Mouse (Mus musculus) limb, embryonic 15.5 days (tissue): ENCODE results near the gene Utp14b. TPM values are rescaled to one million over a fixed set of nuclear protein-coding genes. Genes with fewer than 3 reads are reported as not detected.

Experiments used
- ATAC-seq: fragments of 200-750 bp; cut with Nextera tagmentation; 2 replicates; pipeline ENCODE4 v1.8.0; 2017; ENCODE audit warnings: low read depth, moderate TSS enrichment; ENCODE audit not compliant: insufficient number of reproducible peaks, low FRiP score, low TSS enrichment
- H3K27ac ChIP-seq: fragments of 300-500 bp; sonication (generic); 2 replicates; pipeline ENCODE4 v1.5.1; 2015; ENCODE audit warnings: moderate library complexity, mild to moderate bottlenecking, inconsistent platforms
- H3K27me3 ChIP-seq: fragments of 300-500 bp; sonication (generic); 2 replicates; pipeline ENCODE4 v1.6.1; 2015; ENCODE audit warnings: inconsistent platforms
- H3K36me3 ChIP-seq: fragments of 300-500 bp; sonication (generic); 2 replicates; pipeline ENCODE4 v1.6.1; 2015; ENCODE audit warnings: inconsistent platforms
- H3K4me1 ChIP-seq: fragments of 300-500 bp; sonication (generic); 2 replicates; pipeline ENCODE4 v1.6.1; 2015; ENCODE audit warnings: inconsistent platforms
- H3K4me2 ChIP-seq: fragments of 300-500 bp; sonication (generic); 2 replicates; pipeline ENCODE4 v1.6.1; 2015; ENCODE audit warnings: mild to moderate bottlenecking, inconsistent platforms
- H3K4me3 ChIP-seq: fragments of 300-500 bp; sonication (generic); 2 replicates; pipeline ENCODE4 v1.5.1; 2015; ENCODE audit warnings: mild to moderate bottlenecking, inconsistent platforms
- H3K9ac ChIP-seq: fragments of 300-500 bp; sonication (generic); 2 replicates; pipeline ENCODE4 v1.6.1; 2015; ENCODE audit warnings: inconsistent platforms
- H3K9me3 ChIP-seq: fragments of 300-500 bp; sonication (generic); 2 replicates; pipeline ENCODE4 v1.6.1; 2016; ENCODE audit warnings: inconsistent platforms
- WGBS: fragments of 180-500 bp; shearing (Covaris S2); methylation state at CpG from one replicate; pipeline ENCODE4 v1.1.7; 2015; 5-methylcytosine and 5-hydroxymethylcytosine counted together
- polyA plus RNA-seq: library from polyadenylated mRNA; unstranded; fragments of >200 nt; fragmentation: Nextera tagmentation; extraction: Ambion mirVana; gene quantifications from 2 replicates; pipeline ENCODE4 v1.2.1, GENCODE M21; 2015

Gene Utp14b
- polyA plus RNA-seq, 1 experiment from 2014 or later = 2.7 TPM

DNA sequence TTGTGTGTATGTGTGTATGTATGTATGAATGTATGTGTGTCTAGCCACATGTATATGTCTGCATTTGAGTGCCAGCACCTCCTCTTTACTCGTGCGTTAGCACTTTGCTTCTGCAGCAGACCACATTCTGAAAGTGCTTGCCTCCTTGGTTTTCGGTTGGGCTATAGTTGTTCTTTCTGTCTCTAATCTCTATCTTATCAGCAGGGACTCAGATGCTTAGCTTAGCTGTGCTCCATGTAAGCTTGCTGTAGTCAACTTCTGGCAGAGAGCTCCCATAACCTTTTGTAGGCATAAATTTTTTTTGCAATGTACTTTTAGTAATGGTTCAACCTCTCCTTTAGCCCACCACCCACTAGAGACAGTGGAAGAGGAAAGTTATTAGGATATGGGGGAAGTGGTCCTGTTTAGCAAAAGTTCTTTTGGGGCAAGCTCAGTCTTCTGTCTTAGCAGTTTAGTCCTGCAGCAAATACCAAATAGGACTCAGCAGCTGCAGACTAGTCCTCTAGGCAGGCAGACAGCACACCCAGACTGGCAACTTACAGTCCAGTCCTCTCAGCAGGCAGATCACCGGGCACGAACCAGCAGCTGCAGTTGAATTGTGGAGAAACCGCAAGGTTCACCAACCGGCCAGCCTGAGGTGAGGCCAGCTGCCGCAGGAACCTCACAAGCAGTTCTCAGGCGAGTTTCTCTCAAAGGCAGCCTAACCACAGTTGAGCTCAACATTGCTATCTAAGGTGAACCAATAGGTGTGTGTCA, 36.8 kb downstream of the Utp14b start:
- Histone ChIP-seq H3K27ac (no peak overlapping the region), H3K9ac (no peak overlapping the region), H3K4me3 (no peak overlapping the region), H3K27me3 (no peaks in the 10 kb centered on the region), H3K36me3 (peaks cover 68% of the 10 kb centered on the region), H3K9me3 (no peaks in the 10 kb centered on the region), H3K4me2 (no peak overlapping the region), H3K4me1 (no peaks in the 10 kb centered on the region)
- no peak for ATAC-seq
- 93% methylated on average over 9 of the region's 9 CpGs for WGBS

DNA sequence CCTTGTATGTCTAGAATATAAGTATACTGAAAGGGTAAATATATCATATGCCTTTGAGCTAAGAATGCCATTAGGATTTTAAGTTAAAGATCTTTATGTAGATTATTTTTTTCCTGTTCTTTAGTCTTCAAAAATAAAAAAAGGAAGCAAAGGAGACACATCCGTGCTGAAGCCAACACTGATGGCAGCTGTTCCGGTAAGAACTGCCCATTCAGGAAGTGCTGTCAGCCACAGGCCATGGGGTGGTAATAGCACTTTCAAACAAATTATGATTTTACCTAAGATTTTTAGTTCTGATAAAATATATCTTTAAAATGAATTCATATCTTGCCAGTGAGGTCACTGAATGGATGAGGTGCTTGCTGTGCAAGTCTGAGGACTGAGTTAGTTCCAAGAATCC, 38.5 kb downstream of the Utp14b start:
- ATAC-seq = no peak
- no peaks in the 10 kb centered on the region for H3K4me1 ChIP-seq

DNA sequence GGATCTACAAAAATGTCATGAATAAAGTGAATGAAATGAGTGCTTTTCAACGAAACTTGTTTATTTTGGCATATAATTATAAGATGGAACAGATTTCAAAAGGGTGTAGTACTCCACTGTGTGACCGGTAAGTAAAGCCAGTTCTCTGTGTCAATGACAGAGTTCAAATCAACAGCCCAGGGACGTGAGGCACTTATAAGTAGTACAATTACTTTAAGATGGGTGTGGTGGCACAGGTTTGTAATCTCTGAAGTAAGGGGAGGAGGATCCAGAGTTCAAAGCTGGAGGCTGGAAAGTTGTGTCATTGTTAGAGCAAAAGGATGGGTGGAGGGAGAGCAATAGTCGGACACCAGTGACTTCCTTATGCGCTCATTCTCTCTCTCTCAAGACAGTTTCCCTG, 39.1 kb downstream of the Utp14b start:
- Histone ChIP-seq H3K9ac (no peak overlapping the region), H3K27me3 (no peaks in the 10 kb centered on the region), H3K4me2 (no peak overlapping the region), H3K4me1 (no peaks in the 10 kb centered on the region), H3K36me3 (peaks cover 67% of the 10 kb centered on the region), H3K27ac (no peak overlapping the region), H3K9me3 (no peaks in the 10 kb centered on the region), H3K4me3 (no peak overlapping the region)
- 84% methylated on average over 5 of the region's 5 CpGs for WGBS
- no peak for ATAC-seq

More for the DNA sequence above, 38.5 kb downstream of the Utp14b start:
- WGBS = 88% methylated on average over 2 of the region's 2 CpGs
- Histone ChIP-seq H3K4me2 (no peak overlapping the region), H3K36me3 (peaks cover 63% of the 10 kb centered on the region), H3K27ac (no peak overlapping the region), H3K27me3 (no peaks in the 10 kb centered on the region), H3K9ac (no peak overlapping the region), H3K9me3 (no peaks in the 10 kb centered on the region), H3K4me3 (no peak overlapping the region)

DNA sequence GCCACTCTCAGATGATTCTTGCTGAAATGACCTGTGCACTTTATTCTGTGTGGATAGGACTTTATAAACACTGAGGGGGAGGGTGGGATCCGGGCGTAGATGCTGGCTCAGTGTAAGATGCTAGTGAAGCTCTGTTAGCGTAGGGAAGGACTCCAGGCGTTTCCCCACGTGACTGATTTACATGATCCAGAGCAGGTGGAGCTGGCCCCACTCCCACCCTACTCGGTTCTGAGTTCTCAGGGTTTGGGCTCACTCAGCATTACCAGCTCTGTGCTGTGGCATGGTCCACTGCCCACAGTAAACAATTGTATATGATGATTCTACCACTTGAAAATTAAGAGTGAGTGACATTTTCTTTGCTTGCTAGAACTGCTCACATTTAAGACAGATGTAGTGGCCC, 40.3 kb downstream of the Utp14b start:
- Histone ChIP-seq H3K27ac (no peak overlapping the region), H3K4me1 (no peaks in the 10 kb centered on the region), H3K9ac (no peak overlapping the region), H3K27me3 (no peaks in the 10 kb centered on the region), H3K4me2 (no peak overlapping the region), H3K4me3 (no peak overlapping the region), H3K9me3 (no peaks in the 10 kb centered on the region), H3K36me3 (peaks cover 68% of the 10 kb centered on the region)
- no peak for ATAC-seq
- 79% methylated on average over 6 of the region's 6 CpGs for WGBS

DNA sequence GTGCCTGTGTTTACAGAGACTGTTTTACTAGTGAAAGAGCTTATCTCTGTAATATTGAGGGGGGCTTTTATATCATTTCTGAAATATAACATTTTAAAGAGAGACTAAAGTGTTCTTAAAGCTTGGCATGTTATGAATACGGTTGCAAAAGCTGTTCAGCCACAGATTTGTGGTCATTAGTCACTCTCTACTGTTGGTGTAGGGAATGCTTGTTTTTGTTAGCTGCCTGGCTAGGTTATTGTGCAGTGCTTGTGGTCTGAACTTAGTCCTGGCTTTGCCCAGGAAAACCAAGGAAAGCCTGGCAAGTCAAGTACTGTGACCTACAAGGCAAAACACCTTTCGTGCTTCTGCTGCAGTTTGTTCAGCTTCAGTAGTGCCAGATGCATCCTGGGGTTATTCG, 43.9 kb downstream of the Utp14b start:
- Histone ChIP-seq H3K27ac (no peak overlapping the region), H3K4me1 (no peaks in the 10 kb centered on the region), H3K9me3 (no peaks in the 10 kb centered on the region), H3K9ac (no peak overlapping the region), H3K4me2 (no peak overlapping the region), H3K36me3 (peaks cover 60% of the 10 kb centered on the region), H3K27me3 (no peaks in the 10 kb centered on the region), H3K4me3 (no peak overlapping the region)
- WGBS = 92% methylated on average over 3 of the region's 3 CpGs
- no peak for ATAC-seq

DNA sequence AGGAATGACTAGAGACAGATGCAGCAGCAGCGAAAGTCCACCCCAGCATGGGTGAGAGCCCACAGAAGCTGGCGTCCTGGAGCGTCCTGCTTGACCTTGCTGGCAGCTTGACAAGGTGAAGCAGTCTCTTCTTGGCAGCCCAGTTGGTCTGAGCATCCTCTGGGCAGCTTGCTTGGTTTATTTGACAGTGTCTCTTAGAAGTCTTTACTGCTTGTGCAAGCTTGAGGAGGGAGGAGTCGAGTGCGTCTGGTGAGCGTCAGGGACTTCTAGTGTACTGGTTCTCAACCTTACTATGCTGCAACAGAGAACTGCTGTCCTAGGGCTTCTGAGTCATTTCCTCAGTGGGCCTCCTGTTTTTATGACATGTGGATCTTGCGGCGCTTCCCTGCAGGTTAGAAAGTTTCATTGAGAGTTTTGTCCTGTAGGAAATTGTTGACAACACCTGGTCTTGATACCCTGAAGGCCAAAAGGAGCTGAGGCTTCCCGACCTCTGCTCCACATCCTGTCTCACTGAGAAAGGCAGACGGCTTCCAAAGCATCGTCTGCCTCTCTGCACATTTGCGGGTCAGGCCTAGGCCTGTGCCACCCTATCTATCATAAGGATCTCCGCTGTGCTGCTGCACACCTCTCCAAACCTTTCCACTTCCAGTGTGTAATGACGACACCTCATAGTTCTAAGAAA, 44.6 kb downstream of the Utp14b start:
- 62% methylated on average over 14 of the region's 14 CpGs for WGBS
- no peak overlapping the region for H3K4me2 ChIP-seq
- ATAC-seq = no peak
- H3K9me3 ChIP-seq = no peaks in the 10 kb centered on the region
- H3K36me3 ChIP-seq = peaks cover 55% of the 10 kb centered on the region
- no peaks in the 10 kb centered on the region for H3K4me1 ChIP-seq
- H3K4me3 ChIP-seq = no peak overlapping the region
- no peaks in the 10 kb centered on the region for H3K27me3 ChIP-seq
- no peak overlapping the region for H3K9ac ChIP-seq
- no peak overlapping the region for H3K27ac ChIP-seq

DNA sequence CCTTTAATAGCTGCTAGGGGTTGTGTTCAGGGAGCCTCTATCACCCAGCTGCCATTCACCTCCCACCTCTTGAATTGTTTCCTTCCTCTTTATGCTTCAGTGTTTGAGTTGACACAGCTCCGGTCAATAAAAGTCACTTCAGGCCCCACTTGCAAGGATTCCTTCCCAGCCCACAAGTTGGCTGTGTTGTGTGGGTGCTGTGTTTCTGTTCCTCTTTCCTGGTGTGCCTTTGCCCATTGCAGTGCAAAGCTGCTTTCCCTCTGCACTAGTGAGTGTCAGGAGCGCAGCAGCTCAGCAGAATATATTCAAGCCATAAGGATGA, 45.1 kb downstream of the Utp14b start:
- no peak overlapping the region for H3K9ac ChIP-seq
- no peaks in the 10 kb centered on the region for H3K9me3 ChIP-seq
- WGBS = 71% methylated on average over 2 of the region's 2 CpGs
- no peak overlapping the region for H3K4me2 ChIP-seq
- no peak overlapping the region for H3K27ac ChIP-seq
- H3K4me3 ChIP-seq = no peak overlapping the region
- H3K27me3 ChIP-seq = no peaks in the 10 kb centered on the region
- H3K36me3 ChIP-seq = peaks cover 53% of the 10 kb centered on the region
- no peaks in the 10 kb centered on the region for H3K4me1 ChIP-seq
- ATAC-seq = no peak

DNA sequence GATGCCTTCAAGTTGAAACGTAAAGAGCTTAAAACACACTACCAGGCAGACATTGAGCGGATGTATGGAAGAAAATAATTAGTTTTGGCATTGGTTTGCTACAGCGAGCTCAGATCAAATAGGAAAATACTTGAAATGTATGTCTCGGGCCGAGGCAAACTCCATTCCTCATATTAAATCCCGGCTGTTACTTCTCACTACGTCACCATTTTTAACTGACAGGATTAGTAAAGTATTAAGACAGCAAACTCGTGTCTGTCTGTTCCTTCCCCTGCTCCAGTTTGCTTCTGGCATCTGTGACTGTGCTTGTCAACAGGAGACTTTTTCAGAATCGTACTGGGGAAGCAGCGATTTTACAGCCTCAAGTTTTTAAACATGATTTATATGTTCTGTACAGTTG, 48.5 kb downstream of the Utp14b start:
- H3K36me3 ChIP-seq = peaks cover 36% of the 10 kb centered on the region
- no peak for ATAC-seq
- H3K9ac ChIP-seq = no peak overlapping the region
- 68% methylated on average over 10 of the region's 10 CpGs for WGBS
- no peak overlapping the region for H3K27ac ChIP-seq
- no peak overlapping the region for H3K4me3 ChIP-seq
- no peaks in the 10 kb centered on the region for H3K27me3 ChIP-seq
- no peaks in the 10 kb centered on the region for H3K4me1 ChIP-seq
- no peaks in the 10 kb centered on the region for H3K9me3 ChIP-seq
- no peak overlapping the region for H3K4me2 ChIP-seq

DNA sequence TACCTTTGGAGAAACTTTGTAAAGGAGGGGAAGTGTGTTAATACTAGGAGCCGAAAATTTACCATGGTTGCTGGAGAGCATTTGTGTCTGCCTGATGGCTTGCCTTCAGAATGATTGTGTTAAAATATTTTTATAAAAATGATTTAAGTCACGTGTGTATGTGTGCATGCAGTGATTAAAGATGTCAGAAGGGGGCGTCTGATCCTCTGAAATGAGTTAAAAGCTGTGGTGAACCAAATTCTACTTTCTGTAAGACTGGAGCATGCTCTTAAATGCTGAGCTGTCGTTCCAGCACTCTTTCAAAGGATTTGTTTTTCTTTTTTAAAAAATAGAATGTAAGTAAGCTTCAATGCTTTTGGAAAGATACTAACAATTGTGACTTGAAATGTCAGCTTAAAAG, 49.4 kb downstream of the Utp14b start:
- Histone ChIP-seq H3K9ac (no peak overlapping the region), H3K4me3 (no peak overlapping the region), H3K36me3 (peaks cover 26% of the 10 kb centered on the region), H3K4me1 (no peaks in the 10 kb centered on the region), H3K27me3 (no peaks in the 10 kb centered on the region), H3K27ac (no peak overlapping the region), H3K9me3 (no peaks in the 10 kb centered on the region), H3K4me2 (no peak overlapping the region)
- ATAC-seq = no peak
- 57% methylated on average over 4 of the region's 4 CpGs for WGBS

DNA sequence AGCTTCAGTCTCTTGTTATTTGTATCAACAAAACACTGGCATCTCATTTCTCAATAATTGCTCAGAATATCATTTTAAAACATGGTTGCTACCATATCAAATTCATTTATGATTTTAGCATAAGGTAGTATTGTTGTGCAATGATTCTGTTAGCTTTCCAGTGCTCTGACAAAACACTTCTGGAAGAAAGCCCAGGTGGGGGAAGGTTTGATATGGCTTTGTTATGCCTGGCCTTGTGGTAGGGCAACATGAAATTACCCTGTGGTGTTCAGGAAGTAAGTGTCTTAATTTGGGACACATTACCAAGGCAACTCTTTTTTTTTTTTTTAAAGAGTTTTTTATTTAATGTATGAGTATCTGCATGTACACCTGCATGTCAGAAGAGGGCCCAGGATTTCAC, 52.2 kb downstream of the Utp14b start:
- H3K27me3 ChIP-seq = no peaks in the 10 kb centered on the region

DNA sequence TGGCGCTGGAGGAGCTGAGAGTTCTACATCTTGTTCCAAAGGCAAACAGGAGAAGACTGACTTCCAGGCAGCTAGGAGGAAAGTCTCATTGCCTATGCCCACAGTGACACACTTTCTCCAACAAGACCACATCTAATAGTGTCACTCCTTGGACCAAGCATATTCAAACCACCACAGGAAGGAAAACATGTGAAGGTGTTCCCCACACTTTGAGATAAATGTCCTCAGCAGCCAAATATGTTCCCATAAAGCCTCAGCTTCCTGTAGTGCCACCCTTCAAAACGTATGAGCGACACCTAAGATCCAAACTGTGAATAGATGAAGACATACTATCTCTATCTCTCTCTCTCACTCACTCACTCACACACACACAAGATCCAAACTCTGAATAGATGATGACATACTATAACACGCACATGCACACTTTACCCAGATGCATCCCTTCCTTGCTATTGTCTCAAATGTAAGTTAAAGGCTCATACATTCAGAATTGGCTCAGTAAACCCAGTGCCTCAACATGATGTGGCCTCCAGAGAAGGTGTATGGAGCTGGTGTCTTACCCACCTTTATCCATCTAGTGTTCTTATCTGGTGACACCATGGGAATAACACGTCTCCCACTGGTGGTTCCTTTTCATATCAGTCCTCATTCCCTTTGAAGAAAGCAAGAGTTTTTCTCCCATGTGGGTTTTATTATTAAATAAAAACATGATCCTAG, 52.9 kb downstream of the Utp14b start:
- no peaks in the 10 kb centered on the region for H3K4me1 ChIP-seq
- no peaks in the 10 kb centered on the region for H3K9me3 ChIP-seq
- H3K4me2 ChIP-seq = no peak overlapping the region
- H3K27me3 ChIP-seq = no peaks in the 10 kb centered on the region
- no peak overlapping the region for H3K9ac ChIP-seq
- H3K4me3 ChIP-seq = no peak overlapping the region
- WGBS = 78% methylated on average over 5 of the region's 5 CpGs
- H3K27ac ChIP-seq = no peak overlapping the region
- H3K36me3 ChIP-seq = no peaks in the 10 kb centered on the region
- no peak for ATAC-seq

More for the DNA sequence above, 52.2 kb downstream of the Utp14b start:
- Histone ChIP-seq H3K4me1 (no peaks in the 10 kb centered on the region), H3K9me3 (no peaks in the 10 kb centered on the region), H3K36me3 (peaks cover 3% of the 10 kb centered on the region), H3K4me3 (no peak overlapping the region), H3K27ac (no peak overlapping the region), H3K9ac (no peak overlapping the region), H3K4me2 (no peak overlapping the region)
- ATAC-seq = no peak
